Mouse (Mus musculus) C2C12 (cell line): ENCODE measurements at regions not wholly inside any gene's neighbourhood (a gene's known extent, or its start where the extent isn't known, plus 50 kb on each side); places are given as distances from the start of the nearest gene placed in this dataset.

Experiments
- CEBPB ChIP-seq: IDR thresholded peaks from one replicate; pipeline ENCODE4 v1.6.1; 2011; ENCODE audit warnings: low read depth, mild to moderate bottlenecking, control low read depth, moderate library complexity
- CTCF ChIP-seq: IDR thresholded peaks from one replicate; pipeline ENCODE4 v1.5.1; 2011; ENCODE audit not compliant: control insufficient read depth, insufficient read depth, insufficient read length
- FOSL1 ChIP-seq: IDR thresholded peaks from one replicate; pipeline ENCODE4 v1.8.0; 2011; ENCODE audit warnings: mild to moderate bottlenecking, low read length; ENCODE audit not compliant: poor library complexity, insufficient read depth, severe bottlenecking
- MAX ChIP-seq: IDR thresholded peaks from one replicate; pipeline ENCODE4 v1.6.1; 2011; ENCODE audit warnings: mild to moderate bottlenecking, control low read depth
- MYOD1 ChIP-seq: IDR thresholded peaks from one replicate; pipeline ENCODE4 v1.6.1; 2011; ENCODE audit warnings: low read depth; ENCODE audit not compliant: control insufficient read depth, insufficient read length
- MYOG ChIP-seq: IDR thresholded peaks from one replicate; pipeline ENCODE4 v1.6.1; 2011; ENCODE audit not compliant: control insufficient read depth, insufficient read length; ENCODE audit errors: extremely low read depth
- USF1 ChIP-seq: IDR thresholded peaks from one replicate; pipeline ENCODE4 v1.6.1; 2011; ENCODE audit warnings: low read depth, mild to moderate bottlenecking, control low read depth, moderate library complexity

DNA sequence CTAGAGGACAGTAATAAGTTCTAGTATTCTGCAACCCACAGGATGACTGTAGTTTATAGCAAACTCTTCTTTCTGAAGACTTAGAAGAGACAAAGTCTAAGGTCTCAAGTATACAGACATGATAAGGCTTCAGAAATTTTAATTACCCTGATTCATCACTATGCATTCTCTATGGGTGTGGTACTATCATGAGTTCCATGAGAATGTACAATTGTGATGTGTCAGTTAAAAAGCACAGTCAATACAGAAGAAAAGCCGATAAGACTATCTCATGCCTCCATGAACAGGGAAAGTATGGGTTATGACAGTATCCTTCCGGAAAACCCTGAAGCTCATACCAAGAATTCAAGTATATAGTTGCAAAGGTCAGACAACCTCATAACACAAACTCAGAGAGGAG, 333.8 kb upstream of the Pitrm1 start:
- TF ChIP-seq CTCF (no peak), USF1 (no peak), CEBPB (no peak), MYOD1 (no peak), FOSL1 (no peak), MYOG (no peak), MAX (no peak)
